Mouse (Mus musculus): Measurements from ENCODE around the gene Rps6ka5. TPM values are rescaled to one million over a fixed set of nuclear protein-coding genes. Genes with fewer than 3 reads are reported as not detected.

Gene Rps6ka5
- polyA plus RNA-seq, 1 experiment from 2014 or later = 4.5 TPM

- Histone ChIP-seq H3K27me3 (ENCODE audit: insufficient read depth, low read length) (no peaks in the 10 kb centered on the region), H3K9ac (no peak overlapping the region), H3K36me3 (ENCODE audit: insufficient read depth) (no peaks in the 10 kb centered on the region), H3K9me3 (ENCODE audit: low read depth, low read length) (no peaks in the 10 kb centered on the region), H3K27ac (ENCODE audit: low read depth) (no peak overlapping the region), H3K4me2 (no peak overlapping the region), H3K4me1 (ENCODE audit: insufficient read depth) (no peaks in the 10 kb centered on the region), H3K4me3 (ENCODE audit: low read depth, low read length) (no peak overlapping the region)
- no peak for TF ChIP-seq CTCF (IDR thresholded peaks at IDR 0.05; ENCODE audit: low read depth)
- 68% methylated on average over 3 of the region's 3 CpGs for WGBS
- ATAC-seq (ENCODE audit: insufficient read depth) (no peak), DNase-seq (no peak)
These were observed 121.2 kb downstream of the Rps6ka5 start for GRCm38 (mm10) chr12:100605596-100605995.

GRCm38 (mm10) chr12:100604540-100604939, 122.2 kb downstream of the Rps6ka5 start:
- Histone ChIP-seq H3K36me3 (ENCODE audit: insufficient read depth) (no peaks in the 10 kb centered on the region), H3K27me3 (ENCODE audit: insufficient read depth, low read length) (no peaks in the 10 kb centered on the region), H3K4me1 (ENCODE audit: insufficient read depth) (no peaks in the 10 kb centered on the region), H3K4me3 (ENCODE audit: low read depth, low read length) (no peak overlapping the region), H3K9ac (no peak overlapping the region), H3K9me3 (ENCODE audit: low read depth, low read length) (no peaks in the 10 kb centered on the region), H3K4me2 (no peak overlapping the region), H3K27ac (ENCODE audit: low read depth) (no peak overlapping the region)
- 0% methylated on average over 1 of the region's 1 CpGs for WGBS
- peak; percentile 78 for DNase-seq
- TF ChIP-seq CTCF (IDR thresholded peaks at IDR 0.05; ENCODE audit: low read depth) = peak; percentile 91
- peak; percentile 80 for ATAC-seq (ENCODE audit: insufficient read depth)

- Histone ChIP-seq H3K9me3 (ENCODE audit: low read depth, low read length) (no peaks in the 10 kb centered on the region), H3K4me3 (ENCODE audit: low read depth, low read length) (no peak overlapping the region), H3K4me2 (no peak overlapping the region), H3K27ac (ENCODE audit: low read depth) (no peak overlapping the region), H3K27me3 (ENCODE audit: insufficient read depth, low read length) (no peaks in the 10 kb centered on the region), H3K36me3 (ENCODE audit: insufficient read depth) (no peaks in the 10 kb centered on the region), H3K4me1 (ENCODE audit: insufficient read depth) (no peaks in the 10 kb centered on the region), H3K9ac (no peak overlapping the region)
- TF ChIP-seq CTCF (IDR thresholded peaks at IDR 0.05; ENCODE audit: low read depth) = no peak
- DNase-seq (no peak), ATAC-seq (ENCODE audit: insufficient read depth) (no peak)
- WGBS = 67% methylated on average over 3 of the region's 3 CpGs
These were observed 132.1 kb downstream of the Rps6ka5 start for GRCm38 (mm10) chr12:100594700-100595099.

- WGBS = 62% methylated on average over 2 of the region's 2 CpGs
These were observed 140.2 kb downstream of the Rps6ka5 start for GRCm38 (mm10) chr12:100586601-100587000.

GRCm38 (mm10) chr12:100579221-100579620, 147.6 kb downstream of the Rps6ka5 start:
- no peak overlapping the region for H3K4me3 ChIP-seq (ENCODE audit: low read depth, low read length)
- H3K4me1 ChIP-seq (ENCODE audit: insufficient read depth) = no peaks in the 10 kb centered on the region
- H3K27ac ChIP-seq (ENCODE audit: low read depth) = no peak overlapping the region
- H3K9ac ChIP-seq = no peak overlapping the region
- no peak for DNase-seq
- no peaks in the 10 kb centered on the region for H3K27me3 ChIP-seq (ENCODE audit: insufficient read depth, low read length)
- TF ChIP-seq CTCF (IDR thresholded peaks at IDR 0.05; ENCODE audit: low read depth) = no peak
- no peaks in the 10 kb centered on the region for H3K9me3 ChIP-seq (ENCODE audit: low read depth, low read length)
- no peaks in the 10 kb centered on the region for H3K36me3 ChIP-seq (ENCODE audit: insufficient read depth)
- WGBS = 88% methylated on average over 2 of the region's 2 CpGs
- no peak overlapping the region for H3K4me2 ChIP-seq
- no peak for ATAC-seq (ENCODE audit: insufficient read depth)

More at GRCm38 (mm10) chr12:100586601-100587000, 140.2 kb downstream of the Rps6ka5 start:
- DNase-seq = no peak
- H3K4me2 ChIP-seq = no peak overlapping the region
- no peak for TF ChIP-seq CTCF (IDR thresholded peaks at IDR 0.05; ENCODE audit: low read depth)
- no peak overlapping the region for H3K27ac ChIP-seq (ENCODE audit: low read depth)
- no peaks in the 10 kb centered on the region for H3K4me1 ChIP-seq (ENCODE audit: insufficient read depth)
- no peak for ATAC-seq (ENCODE audit: insufficient read depth)
- no peaks in the 10 kb centered on the region for H3K9me3 ChIP-seq (ENCODE audit: low read depth, low read length)
- no peaks in the 10 kb centered on the region for H3K36me3 ChIP-seq (ENCODE audit: insufficient read depth)
- H3K4me3 ChIP-seq (ENCODE audit: low read depth, low read length) = no peak overlapping the region
- no peak overlapping the region for H3K9ac ChIP-seq
- no peaks in the 10 kb centered on the region for H3K27me3 ChIP-seq (ENCODE audit: insufficient read depth, low read length)

GRCm38 (mm10) chr12:100578291-100578690, 148.5 kb downstream of the Rps6ka5 start:
- DNase-seq = peak; percentile 79
- Histone ChIP-seq H3K27ac (ENCODE audit: low read depth) (no peak overlapping the region), H3K4me1 (ENCODE audit: insufficient read depth) (no peaks in the 10 kb centered on the region), H3K27me3 (ENCODE audit: insufficient read depth, low read length) (no peaks in the 10 kb centered on the region), H3K36me3 (ENCODE audit: insufficient read depth) (0 out of 2 replicates have a peak, but pooled peaks cover 3% of the 10 kb centered on the region), H3K9me3 (ENCODE audit: low read depth, low read length) (no peaks in the 10 kb centered on the region), H3K4me2 (no peak overlapping the region), H3K4me3 (ENCODE audit: low read depth, low read length) (no peak overlapping the region), H3K9ac (no peak overlapping the region)
- 0 out of 2 replicates have a peak, but pooled peaks have one; percentile 21 for ATAC-seq (ENCODE audit: insufficient read depth)
- TF ChIP-seq CTCF (IDR thresholded peaks at IDR 0.05; ENCODE audit: low read depth) = peak; percentile 70
- 53% methylated on average over 2 of the region's 2 CpGs for WGBS

- Histone ChIP-seq H3K27me3 (ENCODE audit: insufficient read depth, low read length) (no peaks in the 10 kb centered on the region), H3K4me1 (ENCODE audit: insufficient read depth) (no peaks in the 10 kb centered on the region), H3K27ac (ENCODE audit: low read depth) (no peak overlapping the region), H3K36me3 (ENCODE audit: insufficient read depth) (0 out of 2 replicates have a peak, but pooled peaks cover 3% of the 10 kb centered on the region), H3K9ac (no peak overlapping the region), H3K9me3 (ENCODE audit: low read depth, low read length) (no peaks in the 10 kb centered on the region), H3K4me3 (ENCODE audit: low read depth, low read length) (no peak overlapping the region), H3K4me2 (no peak overlapping the region)
- TF ChIP-seq CTCF (IDR thresholded peaks at IDR 0.05; ENCODE audit: low read depth) = no peak
- ATAC-seq (ENCODE audit: insufficient read depth) (no peak), DNase-seq (peak; percentile 14)
- WGBS = 84% methylated on average over 3 of the region's 3 CpGs
These were observed 151.0 kb downstream of the Rps6ka5 start for GRCm38 (mm10) chr12:100575739-100576138.

Measured in lung, embryonic 14.5 days (tissue).